ENCODE assay signal across 8 mouse cellular contexts in the genomic region with DNA sequence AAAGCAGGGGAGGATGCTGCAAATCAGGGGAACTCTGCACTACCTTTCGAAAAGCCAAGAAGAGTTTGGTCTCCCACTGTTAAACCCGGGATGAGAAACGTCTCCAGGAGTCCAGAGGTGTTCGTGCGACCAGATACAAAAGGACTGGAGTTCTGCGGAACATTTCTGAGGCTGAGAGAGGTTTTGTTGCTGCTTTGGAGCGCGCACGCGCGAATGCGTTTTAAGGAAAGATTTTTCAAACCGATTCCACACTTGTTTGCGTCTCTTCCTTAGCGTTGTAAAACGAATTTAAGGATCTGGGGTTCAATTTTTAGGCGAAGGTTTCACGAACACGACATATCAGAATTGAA.
DNase-seq lines count a peak whose midpoint lies in the region; ATAC-seq lines count a peak whose summit lies in the region.

No protein-coding gene starts in this region.

- no peaks in the 10 kb centered on the region for H3K36me3 ChIP-seq in embryonic facial prominence, embryonic 15.5 days
- H3K36me3 ChIP-seq in midbrain, embryonic 16.5 days (ENCODE audit: control insufficient read depth, insufficient read depth, low read length): no peaks in the 10 kb centered on the region

- peak overlapping the region; percentile 90 for H3K27ac ChIP-seq in embryonic facial prominence, embryonic 15.5 days (replicated peaks)
- no peak overlapping the region for H3K27ac ChIP-seq in midbrain, embryonic 16.5 days (ENCODE audit: low read length)

- peak overlapping the region; percentile 98 for H3K4me2 ChIP-seq in embryonic facial prominence, embryonic 15.5 days (replicated peaks)
- H3K4me2 ChIP-seq in midbrain, embryonic 16.5 days (ENCODE audit: low read length): peak overlapping the region; percentile 92

- no peaks in the 10 kb centered on the region for H3K27me3 ChIP-seq in embryonic facial prominence, embryonic 15.5 days
- H3K27me3 ChIP-seq in midbrain, embryonic 16.5 days (ENCODE audit: control insufficient read depth, insufficient read depth, low read depth, low read length): peaks cover 18% of the 10 kb centered on the region

- WGBS in embryonic facial prominence, embryonic 15.5 days: under 1% methylated on average over 19 of the region's 19 CpGs
- 1% methylated on average over 19 of the region's 19 CpGs for WGBS in midbrain, embryonic 16.5 days

- no peak for ATAC-seq in embryonic facial prominence, embryonic 15.5 days (ENCODE audit: insufficient number of reproducible peaks, low FRiP score, low TSS enrichment, low read depth)
- no peak for ATAC-seq in midbrain, embryonic 16.5 days

- H3K4me1 ChIP-seq in embryonic facial prominence, embryonic 15.5 days: peaks cover 19% of the 10 kb centered on the region
- H3K4me1 ChIP-seq in midbrain, embryonic 16.5 days (ENCODE audit: control insufficient read depth, insufficient read depth, low read length): peaks cover 16% of the 10 kb centered on the region

- no peaks in the 10 kb centered on the region for H3K9me3 ChIP-seq in embryonic facial prominence, embryonic 15.5 days (replicated peaks)
- H3K9me3 ChIP-seq in midbrain, embryonic 16.5 days (replicated peaks; ENCODE audit: control insufficient read depth, low read length, poor library complexity, severe bottlenecking): no peaks in the 10 kb centered on the region

- H3K4me3 ChIP-seq in embryonic facial prominence, embryonic 15.5 days (replicated peaks): peak overlapping the region; percentile 66
- peak overlapping the region; percentile 43 for H3K4me3 ChIP-seq in midbrain, embryonic 16.5 days (ENCODE audit: low read depth, low read length)

- peak; percentile 59 for DNase-seq in retina, embryonic 14.5 days (ENCODE audit: low spot score)
- no peak for DNase-seq in retina, postnatal 1 day
- DNase-seq in kidney, postnatal 10 days: peak; percentile 52
- DNase-seq in right cerebral cortex, postnatal 10 days (ENCODE audit: low spot score in 2 of 2): no peak
- DNase-seq in spleen, adult 18-20 months: no peak
- DNase-seq in c-Kit-positive CD71-positive TER-119-positive erythroid progenitor cells, embryonic 14.5 days (ENCODE audit: low spot score): no peak

- peak overlapping the region; percentile 56 for H3K9ac ChIP-seq in embryonic facial prominence, embryonic 15.5 days
- peak overlapping the region; percentile 31; the same call in 1 of the 2 replicates for H3K9ac ChIP-seq in midbrain, embryonic 16.5 days (ENCODE audit: low read depth, low read length)

Comparison
In these comparisons a context has a peak if more than half of its experiments do, and no peak if none do; other contexts are left out.
1. DNase-seq: peak in retina, embryonic 14.5 days (single experiment) and kidney, postnatal 10 days (single experiment); none in retina, postnatal 1 day (single experiment), right cerebral cortex, postnatal 10 days (0 of 2), spleen, adult 18-20 months (0 of 2) and c-Kit-positive CD71-positive TER-119-positive erythroid progenitor cells, embryonic 14.5 days (single experiment).